Comparison of ENCODE assay signal across 23 mouse cellular contexts in genomic region chr10:35835257-35835656, GRCm38 (mm10).
DNase-seq lines count a peak whose midpoint lies in the region; ATAC-seq and TF ChIP-seq lines count a peak whose summit lies in the region.
"Had no signal": no experiment of that assay in that cellular context is flagged by ENCODE, and none has a peak within 500 bp of the region (broad histone marks: within the 10 kb centered on the region; RNA-seq: fewer than 3 reads in every experiment).

No protein-coding gene starts in this region.

- TF ChIP-seq EP300 in ES-Bruce4 (IDR thresholded peaks at IDR 0.05; ENCODE audit: insufficient read depth, low read depth, low read length), result no peak

- H3K9ac ChIP-seq in ES-Bruce4 (ENCODE audit: low read depth, poor library complexity, severe bottlenecking) (no peak overlapping the region), ES-E14 (ENCODE audit: insufficient read depth, low read depth, low read length, poor library complexity, severe bottlenecking) (no peak overlapping the region)
- H3K9ac ChIP-seq: embryonic facial prominence, embryonic 12.5 days; forebrain, embryonic 12.5 days had no signal

- no peaks in the 10 kb centered on the region for H3K27me3 ChIP-seq in ES-Bruce4 (ENCODE audit: control insufficient read depth, insufficient read depth, low read length, poor library complexity, severe bottlenecking)
- H3K27me3 ChIP-seq: CH12.LX; embryonic facial prominence, embryonic 12.5 days; forebrain, embryonic 12.5 days had no signal

- H3K4me1 ChIP-seq in ES-Bruce4 (ENCODE audit: control insufficient read depth, insufficient read depth, low read length), result no peaks in the 10 kb centered on the region
- peaks cover 0 to 2% of the 10 kb centered on the region in 2 experiments; a peak in 2 of 4 replicates for H3K4me1 ChIP-seq in ES-E14 (ENCODE audit: control insufficient read depth in 2 of 2, insufficient read depth in 2 of 2, low read length in 2 of 2, poor library complexity in 1 of 2)
- H3K4me1 ChIP-seq: embryonic facial prominence, embryonic 10.5 days; embryonic facial prominence, embryonic 12.5 days; forebrain, embryonic 10.5 days; forebrain, embryonic 12.5 days had no signal

- H3K36me3 ChIP-seq in ES-Bruce4 (ENCODE audit: control insufficient read depth, insufficient read depth, low read length, poor library complexity, severe bottlenecking), result no peaks in the 10 kb centered on the region
- no peaks in the 10 kb centered on the region for H3K36me3 ChIP-seq in ES-E14 (ENCODE audit: control insufficient read depth, insufficient read depth, low read length, poor library complexity, severe bottlenecking)
- H3K36me3 ChIP-seq: embryonic facial prominence, embryonic 10.5 days; embryonic facial prominence, embryonic 12.5 days; forebrain, embryonic 10.5 days; forebrain, embryonic 12.5 days had no signal

- DNase-seq in ES-E14 (ENCODE audit: low read depth, low spot score) (peak; percentile 33), ZHBTc4 (ENCODE audit: low read depth, low spot score) (peak; percentile 87)
- no peak for DNase-seq in cerebellum, postnatal 4 days (ENCODE audit: low spot score in 2 of 2)
- DNase-seq: adrenal gland, adult 2 months; adrenal gland, postnatal 10 days; adrenal gland, postnatal 25 days; B cell, adult 2 months; cerebellum, adult 11 months; cerebellum, adult 18-20 months; cerebellum, adult 8-10 months; cerebellum, adult 9-11 months; cerebellum, postnatal 14 days; cerebellum, postnatal 36 days had no signal

- no peak for ATAC-seq in erythroid progenitor cell, adult 5-6 weeks (replicated peaks; ENCODE audit: low FRiP score, poor library complexity, severe bottlenecking)
- ATAC-seq: CD4-positive, CD25-positive, alpha-beta regulatory T cell, adult 4 months; forebrain, embryonic 14.5 days; forebrain, embryonic 16.5 days had no signal

- peaks cover 6% of the 10 kb centered on the region; the same call in 1 of the 2 replicates for H3K9me3 ChIP-seq in ES-Bruce4 (replicated peaks; ENCODE audit: control insufficient read depth, insufficient read depth, low read length, poor library complexity, severe bottlenecking)
- no peaks in the 10 kb centered on the region for H3K9me3 ChIP-seq in ES-E14 (ENCODE audit: control insufficient read depth, insufficient read depth, low read depth, low read length)
- H3K9me3 ChIP-seq: embryonic facial prominence, embryonic 10.5 days; embryonic facial prominence, embryonic 12.5 days; forebrain, embryonic 10.5 days; forebrain, embryonic 12.5 days had no signal

- TF ChIP-seq POLR2A in ES-Bruce4 (IDR thresholded peaks at IDR 0.05; ENCODE audit: insufficient read depth, low read length), result no peak

- in situ Hi-C loops in ES-E14 (cut with MboI; ENCODE audit: low sequenced_read_pairs in 2 of 2, unreplicated experiment in 2 of 2), result no loop called here

- H3K27ac ChIP-seq in ES-Bruce4 (ENCODE audit: insufficient read depth, low read length) (peak overlapping the region; percentile 77), ES-E14 (ENCODE audit: insufficient read depth, low read depth, low read length, poor library complexity, severe bottlenecking) (peak overlapping the region; percentile 74; the same call in 1 of the 2 replicates)
- H3K27ac ChIP-seq: embryonic facial prominence, embryonic 10.5 days; embryonic facial prominence, embryonic 12.5 days; forebrain, embryonic 10.5 days; forebrain, embryonic 12.5 days had no signal

- TF ChIP-seq CTCF in ES-Bruce4 (IDR thresholded peaks at IDR 0.05; ENCODE audit: low read depth, low read length), result no peak

- H3K4me3 ChIP-seq in ES-Bruce4 (ENCODE audit: low read depth, low read length) (no peak overlapping the region), ES-E14 (ENCODE audit: insufficient read depth in 1 of 2, low read depth in 1 of 2, low read length in 2 of 2, poor library complexity in 1 of 2, severe bottlenecking in 1 of 2) (no peak overlapping the region)
- H3K4me3 ChIP-seq: embryonic facial prominence, embryonic 10.5 days; embryonic facial prominence, embryonic 12.5 days; forebrain, embryonic 10.5 days; forebrain, embryonic 12.5 days had no signal

TF ChIP-seq in ES-E14, 5 proteins besides CTCF, POLR2A, EP300 and RAD21:
- TF ChIP-seq MAFK (IDR thresholded peaks at IDR 0.05; ENCODE audit: insufficient read depth, low read depth, low read length), result no peak
- TF ChIP-seq CHD2 (IDR thresholded peaks at IDR 0.05; ENCODE audit: low read depth, low read length), result no peak
- no peak; the same call in 1 of the 2 replicates for TF ChIP-seq ZNF384 (IDR thresholded peaks at IDR 0.05; ENCODE audit: low read depth, low read length)
- no peak for TF ChIP-seq HCFC1 (IDR thresholded peaks at IDR 0.05; ENCODE audit: borderline replicate concordance, insufficient read depth, low read length)
- TF ChIP-seq ZC3H11A (IDR thresholded peaks at IDR 0.05; ENCODE audit: borderline replicate concordance, low read depth, low read length), result no peak
TF ChIP-seq in ES-E14: peak in this region for 0.

Comparison
In these comparisons a context has a peak if more than half of its experiments do, and no peak if none do; other contexts are left out.
1. DNase-seq: peak in ES-E14 (single experiment) and ZHBTc4 (single experiment); none in cerebellum, postnatal 4 days (0 of 2).